In the genomic region with DNA sequence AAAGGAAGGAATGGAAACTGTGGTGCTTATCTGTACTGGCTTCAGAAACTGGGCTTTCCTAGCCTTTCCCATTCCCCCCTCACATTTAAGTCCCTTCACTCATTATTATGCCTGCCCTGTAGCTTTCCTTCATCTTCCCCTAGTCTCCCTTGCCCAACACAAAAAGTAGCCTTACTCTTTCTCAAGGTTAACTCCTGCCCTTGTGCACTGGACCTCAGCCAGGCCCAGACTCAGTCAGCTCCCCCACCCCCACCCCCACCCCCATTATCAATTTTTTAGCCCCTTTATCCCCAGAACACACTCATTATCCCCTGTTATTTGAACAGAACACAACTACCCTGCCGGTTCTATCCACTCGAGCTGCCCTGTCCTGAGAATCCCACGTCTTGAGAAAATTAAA, we compare ENCODE assay signal across 8 mouse cellular contexts. TPM values are rescaled to one million over a fixed set of nuclear protein-coding genes. Genes with fewer than 3 reads are reported as not detected.
DNase-seq lines count a peak whose midpoint lies in the region; ATAC-seq and TF ChIP-seq lines count a peak whose summit lies in the region.

No protein-coding gene starts in this region.

- peaks cover 14% of the 10 kb centered on the region for H3K4me1 ChIP-seq in cerebellum, adult 2 months (ENCODE audit: control insufficient read depth, insufficient read depth, low read length)
- no peaks in the 10 kb centered on the region for H3K4me1 ChIP-seq in lung, postnatal 0 days (ENCODE audit: insufficient read depth, low read depth, low read length)
- no peaks in the 10 kb centered on the region for H3K4me1 ChIP-seq in limb, embryonic 11.5 days (ENCODE audit: control insufficient read depth, insufficient read depth, low read length)
- H3K4me1 ChIP-seq in stomach, embryonic 14.5 days (ENCODE audit: control insufficient read depth, insufficient read depth, low read length) = peaks cover 8% of the 10 kb centered on the region; the same call in 1 of the 2 replicates

- H3K27me3 ChIP-seq in cerebellum, adult 2 months (ENCODE audit: control insufficient read depth, insufficient read depth, low read length) = no peaks in the 10 kb centered on the region
- no peaks in the 10 kb centered on the region for H3K27me3 ChIP-seq in lung, postnatal 0 days (replicated peaks; ENCODE audit: insufficient read depth, low read length)
- no peaks in the 10 kb centered on the region for H3K27me3 ChIP-seq in limb, embryonic 11.5 days (ENCODE audit: control insufficient read depth, insufficient read depth, low read length)
- no peaks in the 10 kb centered on the region for H3K27me3 ChIP-seq in stomach, embryonic 14.5 days (ENCODE audit: control insufficient read depth, insufficient read depth, low read length)

- peak overlapping the region; percentile 47; the same call in 1 of the 2 replicates for H3K9ac ChIP-seq in lung, postnatal 0 days (replicated peaks; ENCODE audit: low read depth)
- peak overlapping the region; percentile 61; the same call in 1 of the 2 replicates for H3K9ac ChIP-seq in limb, embryonic 11.5 days (ENCODE audit: low read length)
- H3K9ac ChIP-seq in stomach, embryonic 14.5 days (replicated peaks; ENCODE audit: low read depth, low read length) = 0 out of 2 replicates have a peak overlapping the region, but pooled peaks have one; percentile 31

- no peak overlapping the region for H3K27ac ChIP-seq in cerebellum, adult 2 months (ENCODE audit: insufficient read depth, low read length)
- peak overlapping the region; percentile 1; the same call in 1 of the 2 replicates for H3K27ac ChIP-seq in lung, postnatal 0 days (ENCODE audit: low read length)
- no peak overlapping the region for H3K27ac ChIP-seq in limb, embryonic 11.5 days (replicated peaks; ENCODE audit: low read depth, low read length)
- peak overlapping the region; percentile 52; the same call in 1 of the 2 replicates for H3K27ac ChIP-seq in stomach, embryonic 14.5 days (ENCODE audit: low read length)

- peak overlapping the region; percentile 90 for H3K4me3 ChIP-seq in cerebellum, adult 2 months (replicated peaks; ENCODE audit: insufficient read depth, low read depth, low read length)
- H3K4me3 ChIP-seq in lung, postnatal 0 days (ENCODE audit: low read depth, low read length) = peak overlapping the region; percentile 92
- peak overlapping the region; percentile 44 for H3K4me3 ChIP-seq in limb, embryonic 11.5 days (ENCODE audit: low read depth, low read length)
- peak overlapping the region; percentile 87 for H3K4me3 ChIP-seq in stomach, embryonic 14.5 days (ENCODE audit: low read depth, low read length)

- H3K36me3 ChIP-seq in lung, postnatal 0 days (ENCODE audit: insufficient read depth, low read length) = no peaks in the 10 kb centered on the region
- no peaks in the 10 kb centered on the region for H3K36me3 ChIP-seq in limb, embryonic 11.5 days (ENCODE audit: control insufficient read depth, insufficient read depth, low read length)
- no peaks in the 10 kb centered on the region for H3K36me3 ChIP-seq in stomach, embryonic 14.5 days (ENCODE audit: control insufficient read depth, insufficient read depth, low read length)

- TF ChIP-seq CTCF in cerebellum, adult 2 months (IDR thresholded peaks at IDR 0.05; ENCODE audit: borderline replicate concordance, insufficient read depth, low read depth, low read length) = no peak
- TF ChIP-seq CTCF in lung, postnatal 0 days (IDR thresholded peaks at IDR 0.05) = no peak

- ATAC-seq in lung, postnatal 0 days = no peak
- ATAC-seq in limb, embryonic 11.5 days (ENCODE audit: insufficient number of reproducible peaks, low FRiP score, low TSS enrichment, low read depth) = no peak
- ATAC-seq in stomach, embryonic 14.5 days (ENCODE audit: insufficient number of reproducible peaks, insufficient read depth, low FRiP score, low read depth) = no peak

- TF ChIP-seq EP300 in lung, postnatal 0 days (IDR thresholded peaks at IDR 0.05) = no peak

- DNase-seq in cerebellum, adult 2 months = no peak
- no peak for DNase-seq in cerebellum, adult 9-11 months
- no peak for DNase-seq in lung, postnatal 0 days (ENCODE audit: low spot score)
- no peak for DNase-seq in lung, postnatal 10 days
- no peak for DNase-seq in limb, embryonic 11.5 days (ENCODE audit: low spot score)
- DNase-seq in urinary bladder, postnatal 25 days (ENCODE audit: low spot score) = no peak
- no peak for DNase-seq in thymus, postnatal 25 days

- no peak for TF ChIP-seq POLR2A in cerebellum, adult 2 months (IDR thresholded peaks at IDR 0.05; ENCODE audit: borderline replicate concordance, insufficient read depth, low read length)

- H3K4me2 ChIP-seq in lung, postnatal 0 days (replicated peaks; ENCODE audit: low read depth, low read length) = peak overlapping the region; percentile 60
- H3K4me2 ChIP-seq in limb, embryonic 11.5 days (ENCODE audit: low read depth, severe bottlenecking) = peak overlapping the region; percentile 47
- peak overlapping the region; percentile 41 for H3K4me2 ChIP-seq in stomach, embryonic 14.5 days (replicated peaks; ENCODE audit: low read depth, low read length)

- WGBS in cerebellum, adult 2 months = 61% methylated on average over 3 of the region's 3 CpGs
- 52% methylated on average over 3 of the region's 3 CpGs for WGBS in lung, postnatal 0 days
- 63% methylated on average over 3 of the region's 3 CpGs for WGBS in limb, embryonic 11.5 days
- WGBS in stomach, embryonic 14.5 days = 62% methylated on average over 3 of the region's 3 CpGs

- no peaks in the 10 kb centered on the region for H3K9me3 ChIP-seq in lung, postnatal 0 days (ENCODE audit: low read length)
- H3K9me3 ChIP-seq in limb, embryonic 11.5 days (ENCODE audit: control insufficient read depth, low read length) = no peaks in the 10 kb centered on the region
- H3K9me3 ChIP-seq in stomach, embryonic 14.5 days (ENCODE audit: control insufficient read depth, low read depth, low read length) = no peaks in the 10 kb centered on the region

RNA-seq across cellular contexts. Expression of gene Glce, which starts 1.0 kb away (rescaled TPM):
- polyA plus RNA-seq in cerebellum, adult 2 months (2012; rRNA removed) = 17.8 and 20.4 TPM in 2 replicates
- polyA plus RNA-seq in lung, postnatal 0 days (2015; fragmentation: Nextera tagmentation; extraction: Ambion mirVana) = 8.5 and 9.6 TPM in 2 replicates
- 24.1 and 25.0 TPM in 2 replicates for polyA plus RNA-seq in limb, embryonic 11.5 days (2014; fragmentation: Nextera tagmentation; extraction: Ambion mirVana)
- 26.5 and 27.6 TPM in 2 replicates for polyA plus RNA-seq in stomach, embryonic 14.5 days (2014; fragmentation: Nextera tagmentation; extraction: Ambion mirVana)

Comparison
In these comparisons a context has a peak if more than half of its experiments do, and no peak if none do; other contexts are left out.
1. H3K27ac ChIP-seq: peak in lung, postnatal 0 days (single experiment) and stomach, embryonic 14.5 days (single experiment); none in cerebellum, adult 2 months (single experiment) and limb, embryonic 11.5 days (single experiment).
2. Peak in every context shown above with its lines, with median percentiles within 50 percentile points of each other: H3K4me3 ChIP-seq, H3K4me2 ChIP-seq and H3K9ac ChIP-seq.